Comparison of ENCODE assay signal across 8 mouse cellular contexts in the genomic region with DNA sequence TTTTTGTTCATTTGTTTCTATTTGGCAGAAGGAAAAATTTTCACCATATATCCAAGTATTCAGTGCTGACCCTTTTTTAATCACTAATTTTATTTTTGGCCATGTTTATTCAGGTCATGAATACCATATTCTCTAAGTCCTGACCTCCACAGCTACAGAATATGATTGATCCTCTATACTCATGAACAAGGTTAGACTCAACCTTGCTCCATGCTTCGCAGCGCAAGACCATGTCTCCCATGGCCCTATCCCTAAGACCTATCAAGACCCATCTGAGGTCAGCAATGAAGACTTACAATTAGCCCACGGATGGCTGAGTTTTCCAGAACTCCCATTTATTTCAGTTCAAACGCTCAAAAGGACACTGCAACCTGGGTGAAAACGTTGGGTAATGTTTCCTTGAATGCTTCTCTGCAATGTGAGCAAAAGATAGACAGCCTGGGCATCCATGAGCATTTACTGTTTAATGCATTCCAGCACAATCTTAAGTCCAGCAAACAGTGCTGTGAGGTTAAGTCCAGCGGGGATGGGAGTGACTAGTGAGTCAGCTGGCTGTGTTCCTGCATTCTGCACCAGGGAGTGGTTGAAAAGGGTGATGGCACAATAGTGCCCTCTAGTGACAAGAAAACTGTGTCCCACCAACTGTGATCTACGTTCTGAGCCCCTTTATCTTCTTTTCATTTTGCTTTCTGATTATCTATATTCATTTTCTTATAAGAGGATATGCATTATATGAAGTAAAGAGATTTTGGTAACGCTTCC.
DNase-seq lines count a peak whose midpoint lies in the region; TF ChIP-seq lines count a peak whose summit lies in the region.
"Had no signal": no experiment of that assay in that cellular context is flagged by ENCODE, and none has a peak within 500 bp of the region (broad histone marks: within the 10 kb centered on the region; RNA-seq: fewer than 3 reads in every experiment).

No protein-coding gene starts in this region.

- TF ChIP-seq CTCF in E14TG2a.4 (conservative IDR thresholded peaks at IDR 0.05; ENCODE audit: low read length), result peak; percentile 41

- DNase-seq in NIH3T3 (ENCODE audit: low read depth), result peak; percentile 93
- DNase-seq in cerebellum, postnatal 25 days, result peak; percentile 13 to 57
- peak; percentile 61 for DNase-seq in gastrocnemius, postnatal 14 days
- peak; percentile 41 for DNase-seq in layer of hippocampus, adult 11-12 months (ENCODE audit: low spot score)
- peak; percentile 21 for DNase-seq in lung, postnatal 25 days (ENCODE audit: low spot score)
- peak; percentile 61 for DNase-seq in testis, postnatal 10 days (ENCODE audit: low spot score)

- no peak overlapping the region for H3K4me3 ChIP-seq in E14TG2a.4 (replicated peaks; ENCODE audit: low read length)
- H3K4me3 ChIP-seq: neural tube, embryonic 13.5 days had no signal

- no peaks in the 10 kb centered on the region for H3K27me3 ChIP-seq in E14TG2a.4 (ENCODE audit: insufficient read depth, low read length)
- H3K27me3 ChIP-seq: neural tube, embryonic 13.5 days had no signal

- no peaks in the 10 kb centered on the region for H3K36me3 ChIP-seq in E14TG2a.4 (ENCODE audit: insufficient read depth, low read length)
- H3K36me3 ChIP-seq: neural tube, embryonic 13.5 days had no signal

- intact Hi-C loops in gastrocnemius, postnatal 14 days (cut with DNase I; ENCODE audit: low total_unique reads), result no loop called here

- H3K9me3 ChIP-seq in E14TG2a.4 (ENCODE audit: low read length), result no peaks in the 10 kb centered on the region
- H3K9me3 ChIP-seq: neural tube, embryonic 13.5 days had no signal

- H3K4me1 ChIP-seq in E14TG2a.4 (replicated peaks; ENCODE audit: low read depth, low read length), result no peaks in the 10 kb centered on the region

Comparison
In these comparisons a context has a peak if more than half of its experiments do, and no peak if none do; other contexts are left out.
1. DNase-seq: peak in every context shown above with its lines; median percentile 93 in NIH3T3; 61 in gastrocnemius, postnatal 14 days; 61 in testis, postnatal 10 days; 41 in layer of hippocampus, adult 11-12 months; 35 in cerebellum, postnatal 25 days; 21 in lung, postnatal 25 days.